Mouse (Mus musculus) heart, embryonic 13.5 days (tissue): ENCODE measurements around the gene 4930402H24Rik. TPM values are rescaled to one million over a fixed set of nuclear protein-coding genes. Genes with fewer than 3 reads are reported as not detected.

Source experiments
- ATAC-seq: fragments of 200-750 bp; cut with Nextera tagmentation; 2 replicates; pipeline ENCODE4 v1.8.0; 2017; ENCODE audit warnings: moderate TSS enrichment; ENCODE audit not compliant: insufficient number of reproducible peaks, low FRiP score, low TSS enrichment; ENCODE audit errors: extremely low read depth
- H3K27ac ChIP-seq: fragments of 300-500 bp; sonication (generic); replicated peaks from 2 replicates; pipeline ENCODE4 v1.5.1; 2015; ENCODE audit warnings: moderate library complexity, mild to moderate bottlenecking, inconsistent platforms
- H3K27me3 ChIP-seq: fragments of 300-500 bp; sonication (generic); replicated peaks from 2 replicates; pipeline ENCODE4 v1.6.1; 2015; ENCODE audit warnings: mild to moderate bottlenecking, inconsistent platforms
- H3K36me3 ChIP-seq: fragments of 300-500 bp; sonication (generic); 2 replicates; pipeline ENCODE4 v1.6.1; 2015; ENCODE audit warnings: mild to moderate bottlenecking, inconsistent platforms
- H3K4me1 ChIP-seq: fragments of 300-500 bp; sonication (generic); 2 replicates; pipeline ENCODE4 v1.6.1; 2015; ENCODE audit warnings: inconsistent platforms
- H3K4me2 ChIP-seq: fragments of 300-500 bp; sonication (generic); 2 replicates; pipeline ENCODE4 v1.6.1; 2015; ENCODE audit warnings: inconsistent platforms, mild to moderate bottlenecking, moderate library complexity
- H3K4me3 ChIP-seq: fragments of 300-500 bp; sonication (generic); 2 replicates; pipeline ENCODE4 v1.5.1; 2015; ENCODE audit warnings: moderate library complexity, mild to moderate bottlenecking, inconsistent platforms
- H3K9ac ChIP-seq: fragments of 300-500 bp; sonication (generic); 2 replicates; pipeline ENCODE4 v1.6.1; 2015; ENCODE audit warnings: inconsistent platforms, mild to moderate bottlenecking, moderate library complexity
- H3K9me3 ChIP-seq: fragments of 300-500 bp; sonication (generic); 2 replicates; pipeline ENCODE4 v1.6.1; 2016; ENCODE audit warnings: inconsistent platforms
- WGBS: fragments of 180-500 bp; shearing (Covaris S2); methylation state at CpG from one replicate; pipeline ENCODE4 v1.1.7; 2015; ENCODE audit warnings: mixed read lengths; 5-methylcytosine and 5-hydroxymethylcytosine counted together
- polyA plus RNA-seq: library from polyadenylated mRNA; unstranded; fragments of >200 nt; fragmentation: Nextera tagmentation; extraction: Ambion mirVana; gene quantifications from 2 replicates; pipeline ENCODE4 v1.2.1, GENCODE M21; 2015

4930402H24Rik gene
- polyA plus RNA-seq, 1 experiment from 2014 or later = 44.5 TPM

DNA sequence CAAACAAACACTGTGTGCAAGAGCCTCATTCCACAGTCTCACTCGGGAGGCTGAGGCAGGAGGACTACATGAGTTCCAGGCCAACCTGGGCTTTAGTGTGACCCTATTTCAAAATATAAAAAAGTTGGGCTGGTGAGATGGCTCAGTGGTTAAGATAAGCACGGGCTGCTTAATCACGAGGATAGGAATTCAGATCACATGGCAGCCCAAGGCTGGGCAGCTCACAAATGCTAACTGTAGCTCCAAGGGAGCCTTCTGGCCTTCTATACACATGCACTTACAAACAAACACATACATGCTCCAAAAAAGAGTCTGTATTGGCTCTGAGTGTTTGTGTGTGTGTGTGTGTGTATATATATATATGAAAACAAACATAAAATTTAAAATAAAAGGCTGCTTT, 212.6 kb downstream of the 4930402H24Rik start:
- H3K4me1 ChIP-seq = peaks cover 16% of the 10 kb centered on the region
- H3K9ac ChIP-seq = no peak overlapping the region
- H3K36me3 ChIP-seq = no peaks in the 10 kb centered on the region
- H3K27me3 ChIP-seq = peaks cover 58% of the 10 kb centered on the region
- no peak overlapping the region for H3K27ac ChIP-seq
- WGBS = 25% methylated on average over 3 of the region's 3 CpGs
- ATAC-seq = no peak
- no peak overlapping the region for H3K4me2 ChIP-seq
- H3K4me3 ChIP-seq = no peak overlapping the region
- no peaks in the 10 kb centered on the region for H3K9me3 ChIP-seq

DNA sequence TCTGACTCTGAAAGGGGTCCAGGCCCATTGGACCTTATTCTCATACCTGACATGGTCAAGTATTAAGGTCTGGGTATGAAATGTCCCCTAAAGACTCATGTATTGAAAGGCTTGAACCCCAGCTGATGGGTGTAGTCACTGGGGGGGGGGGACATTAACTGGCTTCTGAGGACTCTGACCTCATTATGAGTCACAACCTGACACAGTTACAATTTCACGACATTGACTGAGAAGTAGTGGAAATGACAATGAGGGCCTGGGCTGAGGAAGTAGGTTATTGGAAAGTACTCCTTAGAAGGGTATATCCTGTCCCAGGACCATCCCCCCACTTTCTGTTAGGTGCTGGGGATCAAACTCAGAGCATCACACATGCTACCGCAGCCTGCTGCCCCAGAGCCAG, 217.2 kb downstream of the 4930402H24Rik start:
- no peaks in the 10 kb centered on the region for H3K9me3 ChIP-seq
- no peak overlapping the region for H3K4me2 ChIP-seq
- H3K9ac ChIP-seq = no peak overlapping the region
- H3K36me3 ChIP-seq = peaks cover 10% of the 10 kb centered on the region; the same call in 1 of the 2 replicates
- H3K27me3 ChIP-seq = peaks cover 13% of the 10 kb centered on the region; the same call in 1 of the 2 replicates
- no peaks in the 10 kb centered on the region for H3K4me1 ChIP-seq
- ATAC-seq = no peak
- no peak overlapping the region for H3K4me3 ChIP-seq
- no peak overlapping the region for H3K27ac ChIP-seq
- WGBS = 65% methylated on average over 2 of the region's 2 CpGs

DNA sequence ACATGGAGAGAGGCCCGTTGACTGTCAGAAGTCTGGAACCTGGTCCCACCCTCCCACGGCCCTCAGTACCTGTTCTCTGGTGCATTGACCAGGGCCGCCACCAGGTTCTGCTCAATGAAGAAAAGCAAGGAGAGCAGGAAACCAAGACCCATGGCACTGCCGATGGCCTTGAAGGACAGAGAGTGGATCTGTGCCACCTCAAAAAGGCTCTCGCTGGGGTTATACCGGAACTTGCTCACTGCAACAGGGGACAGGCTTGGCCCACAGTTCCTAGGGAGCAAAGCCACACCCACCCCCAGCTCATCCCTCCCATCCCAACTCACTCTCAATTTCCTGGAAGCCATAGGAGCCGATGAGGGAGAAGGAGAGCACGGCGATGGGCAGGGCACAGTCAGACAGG, 220.8 kb downstream of the 4930402H24Rik start:
- no peaks in the 10 kb centered on the region for H3K4me1 ChIP-seq
- H3K27me3 ChIP-seq = no peaks in the 10 kb centered on the region
- no peak overlapping the region for H3K9ac ChIP-seq
- ATAC-seq = no peak
- no peaks in the 10 kb centered on the region for H3K9me3 ChIP-seq
- WGBS = 84% methylated on average over 9 of the region's 9 CpGs
- peaks cover 44% of the 10 kb centered on the region for H3K36me3 ChIP-seq
- no peak overlapping the region for H3K27ac ChIP-seq
- H3K4me2 ChIP-seq = no peak overlapping the region
- no peak overlapping the region for H3K4me3 ChIP-seq

DNA sequence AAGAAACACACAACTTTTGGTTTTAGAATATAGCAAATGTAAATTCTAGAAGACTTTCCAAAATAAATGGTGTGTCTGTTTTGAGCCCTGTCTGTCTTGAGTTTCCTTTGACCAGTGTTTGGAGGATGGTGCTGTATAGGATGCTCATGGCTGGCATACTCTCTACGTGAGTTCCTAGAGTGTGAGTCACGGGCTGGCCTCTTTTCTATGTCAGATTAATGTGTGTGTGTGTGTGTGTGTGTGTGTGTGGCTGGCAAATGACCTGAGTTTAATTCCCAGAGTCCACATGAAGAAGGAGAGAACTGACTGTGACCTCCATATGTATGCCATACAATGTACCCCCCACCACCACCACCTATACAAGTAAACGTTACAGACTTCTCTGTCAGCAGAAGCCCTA, 224.7 kb downstream of the 4930402H24Rik start:
- no peak overlapping the region for H3K4me2 ChIP-seq
- WGBS = 82% methylated on average over 3 of the region's 3 CpGs
- H3K4me3 ChIP-seq = no peak overlapping the region
- no peak overlapping the region for H3K9ac ChIP-seq
- peaks cover 83% of the 10 kb centered on the region for H3K36me3 ChIP-seq
- ATAC-seq = no peak
- H3K4me1 ChIP-seq = no peaks in the 10 kb centered on the region
- H3K27ac ChIP-seq = no peak overlapping the region
- H3K27me3 ChIP-seq = no peaks in the 10 kb centered on the region
- H3K9me3 ChIP-seq = no peaks in the 10 kb centered on the region

DNA sequence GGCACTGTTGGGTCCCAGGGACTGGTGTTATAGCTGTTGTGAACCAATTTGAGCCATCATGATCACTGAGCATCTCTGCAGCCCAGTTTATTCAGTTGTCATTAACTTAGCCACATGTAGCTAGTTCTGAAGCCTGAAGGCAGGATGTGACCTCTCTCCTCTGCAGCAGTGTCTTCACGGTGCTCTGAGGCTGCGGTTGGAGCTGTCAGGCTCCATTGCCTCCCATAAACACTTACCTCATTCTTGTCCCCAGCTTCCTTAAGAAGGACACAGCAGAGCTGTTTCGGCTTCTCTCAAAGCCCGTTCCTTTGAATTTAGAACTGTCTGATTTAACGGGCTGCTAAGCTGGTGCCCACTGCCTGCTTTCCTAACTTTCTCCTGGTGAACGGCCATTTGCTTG, 226.3 kb downstream of the 4930402H24Rik start:
- no peak overlapping the region for H3K4me2 ChIP-seq
- no peak overlapping the region for H3K9ac ChIP-seq
- WGBS = 92% methylated on average over 6 of the region's 6 CpGs
- no peak overlapping the region for H3K4me3 ChIP-seq
- no peak overlapping the region for H3K27ac ChIP-seq
- H3K9me3 ChIP-seq = no peaks in the 10 kb centered on the region
- H3K36me3 ChIP-seq = peaks cover 98% of the 10 kb centered on the region
- no peaks in the 10 kb centered on the region for H3K4me1 ChIP-seq
- H3K27me3 ChIP-seq = no peaks in the 10 kb centered on the region
- no peak for ATAC-seq

DNA sequence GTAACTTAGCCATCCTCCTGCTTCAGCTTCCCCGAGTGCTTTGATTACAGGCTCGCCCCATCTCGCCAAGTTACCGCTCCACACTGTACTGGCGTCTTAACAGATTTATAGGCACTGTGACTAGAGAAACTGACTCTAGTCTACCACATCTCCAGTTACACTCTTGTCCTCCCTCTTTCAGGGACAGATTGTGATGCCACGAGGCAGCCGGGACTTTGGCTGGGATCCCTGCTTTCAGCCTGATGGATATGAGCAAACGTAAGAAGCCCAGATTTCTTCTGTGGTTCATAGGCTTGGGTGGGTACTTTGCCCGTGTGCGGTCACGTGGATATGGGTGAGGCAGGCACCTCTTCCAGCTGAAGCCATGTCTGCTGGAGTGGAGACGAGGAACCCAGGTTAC, 227.1 kb downstream of the 4930402H24Rik start:
- WGBS = 95% methylated on average over 12 of the region's 12 CpGs
- no peak overlapping the region for H3K9ac ChIP-seq
- H3K4me1 ChIP-seq = no peaks in the 10 kb centered on the region
- no peaks in the 10 kb centered on the region for H3K9me3 ChIP-seq
- H3K27ac ChIP-seq = no peak overlapping the region
- no peaks in the 10 kb centered on the region for H3K27me3 ChIP-seq
- ATAC-seq = no peak
- H3K36me3 ChIP-seq = peaks cover 97% of the 10 kb centered on the region
- H3K4me2 ChIP-seq = no peak overlapping the region
- H3K4me3 ChIP-seq = no peak overlapping the region

DNA sequence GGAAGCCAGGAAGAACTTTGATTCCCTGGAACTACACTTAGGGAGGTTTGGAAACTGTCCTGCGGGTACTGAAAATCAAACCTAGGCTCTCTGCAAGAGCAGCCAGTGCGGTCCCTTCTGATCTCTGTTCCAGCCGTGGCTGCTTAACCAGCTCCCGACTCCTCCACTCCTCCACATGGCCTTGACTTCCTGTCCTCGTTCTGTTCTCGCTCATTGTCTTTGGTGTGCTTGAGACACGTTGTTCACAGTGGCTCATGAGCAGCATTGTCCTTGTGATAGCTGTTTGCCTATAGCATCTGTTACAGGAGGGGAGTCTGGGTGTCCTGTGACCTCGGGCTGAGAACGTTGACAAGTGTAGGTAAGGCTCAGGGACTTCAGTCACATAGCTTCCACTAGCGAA, 229.0 kb downstream of the 4930402H24Rik start:
- no peaks in the 10 kb centered on the region for H3K9me3 ChIP-seq
- H3K9ac ChIP-seq = no peak overlapping the region
- peaks cover 98% of the 10 kb centered on the region for H3K36me3 ChIP-seq
- H3K27me3 ChIP-seq = no peaks in the 10 kb centered on the region
- H3K4me3 ChIP-seq = no peak overlapping the region
- no peak for ATAC-seq
- H3K4me1 ChIP-seq = no peaks in the 10 kb centered on the region
- no peak overlapping the region for H3K4me2 ChIP-seq
- WGBS = 73% methylated on average over 10 of the region's 10 CpGs
- H3K27ac ChIP-seq = no peak overlapping the region

DNA sequence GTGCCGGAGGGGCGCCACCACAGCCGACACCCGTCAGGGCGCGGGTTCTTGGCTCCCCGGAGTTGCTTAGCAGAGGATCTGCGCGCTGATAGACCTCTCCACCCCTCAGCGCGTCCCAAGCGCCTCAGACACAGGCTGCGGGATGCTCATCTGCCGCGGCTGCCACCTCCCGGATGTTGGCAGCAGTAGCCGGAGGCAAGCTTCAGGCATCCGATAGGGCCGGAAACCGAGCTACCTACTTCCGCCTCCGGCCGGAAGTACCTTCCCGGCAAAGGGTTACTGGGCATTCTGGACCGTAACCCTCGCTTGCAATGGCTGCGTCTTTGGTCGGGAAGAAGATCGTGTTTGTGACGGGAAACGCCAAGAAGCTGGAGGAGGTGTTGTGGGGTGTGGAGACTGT, 238.6 kb downstream of the 4930402H24Rik start, which contains the start of gene Itpa:
Gene Itpa (plus strand): TSS at position 52 of the 400 bp plus-strand sequence.
- Histone ChIP-seq H3K4me3 (peak within 1 kb of the TSS; percentile 63), H3K9me3 (no peaks in the 10 kb centered on the region), H3K9ac (peak within 1 kb of the TSS; percentile 82), H3K27me3 (no peaks in the 10 kb centered on the region), H3K27ac (peak within 1 kb of the TSS; percentile 79), H3K4me2 (peak within 1 kb of the TSS; percentile 79), H3K4me1 (peaks cover 41% of the 10 kb centered on the region), H3K36me3 (peaks cover 24% of the 10 kb centered on the region)
- under 1% methylated on average over 31 of the region's 31 CpGs for WGBS
- peak; percentile 51; the same call in 1 of the 2 replicates for ATAC-seq

DNA sequence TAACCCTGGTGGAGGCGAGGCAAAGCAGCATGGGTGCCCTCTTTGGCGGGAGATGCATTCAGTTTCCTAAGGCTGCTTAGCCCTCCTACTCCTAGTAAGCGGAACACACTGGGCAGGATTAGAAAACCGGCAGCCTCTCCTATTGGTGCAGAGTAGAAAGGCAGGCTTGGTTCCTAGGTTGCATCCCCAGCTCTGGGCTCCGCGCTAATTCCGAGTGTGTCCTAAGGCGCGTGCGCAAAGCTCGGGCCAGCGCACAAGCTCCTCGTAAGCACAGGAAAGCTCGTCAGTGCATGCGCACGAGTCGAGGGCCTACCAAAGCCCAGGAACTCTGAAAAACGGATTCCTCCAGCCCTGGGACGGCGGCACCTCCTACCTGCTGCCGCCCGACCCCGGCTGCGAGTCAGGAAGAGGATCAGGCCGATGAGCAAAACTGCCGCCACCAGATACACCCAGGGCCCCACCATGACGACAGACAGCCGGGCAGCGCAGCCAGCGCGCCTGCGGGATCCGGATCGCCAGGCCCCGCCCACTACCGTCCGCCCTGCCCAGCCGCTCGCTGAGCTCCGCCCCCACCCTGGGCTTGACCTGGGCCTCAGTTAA, 242.0 kb downstream of the 4930402H24Rik start, which contains the start of gene Ddrgk1:
Gene Ddrgk1 (minus strand): TSS at position 558 of the 600 bp plus-strand sequence.
- ATAC-seq = peak; percentile 88
- H3K9me3 ChIP-seq = no peaks in the 10 kb centered on the region
- H3K36me3 ChIP-seq = peaks cover 40% of the 10 kb centered on the region
- H3K4me2 ChIP-seq = peak within 1 kb of the TSS; percentile 87
- H3K4me3 ChIP-seq = peak within 1 kb of the TSS; percentile 69
- peaks cover 37% of the 10 kb centered on the region for H3K4me1 ChIP-seq
- WGBS = under 1% methylated on average over 40 of the region's 40 CpGs
- peak within 1 kb of the TSS; percentile 99 for H3K27ac ChIP-seq
- H3K9ac ChIP-seq = peak within 1 kb of the TSS; percentile 91
- H3K27me3 ChIP-seq = no peaks in the 10 kb centered on the region

DNA sequence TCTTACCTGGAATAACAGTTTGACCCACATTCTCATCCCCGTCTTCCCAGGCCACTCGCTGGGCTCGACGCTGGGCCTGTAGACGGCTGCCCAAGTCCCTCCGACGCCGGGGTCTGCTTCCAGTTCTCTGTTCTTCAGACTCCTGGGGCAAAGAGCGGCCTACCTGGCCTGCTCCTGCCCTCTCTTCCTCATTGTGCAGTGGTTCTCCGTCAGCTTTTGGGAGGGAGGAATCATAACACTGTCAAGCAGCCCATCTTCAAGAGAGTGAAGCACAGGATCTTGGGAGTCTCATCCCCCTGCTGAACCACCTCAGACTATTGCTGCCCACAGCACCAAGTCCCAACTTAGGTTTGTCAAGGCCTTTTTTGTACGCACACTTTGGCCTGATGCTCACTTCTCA, 242.9 kb downstream of the 4930402H24Rik start:
- peak overlapping the region; percentile 87 for H3K4me2 ChIP-seq
- H3K9me3 ChIP-seq = no peaks in the 10 kb centered on the region
- no peaks in the 10 kb centered on the region for H3K27me3 ChIP-seq
- H3K27ac ChIP-seq = peak overlapping the region; percentile 99
- peaks cover 28% of the 10 kb centered on the region for H3K4me1 ChIP-seq
- WGBS = 92% methylated on average over 11 of the region's 11 CpGs
- peaks cover 49% of the 10 kb centered on the region for H3K36me3 ChIP-seq
- H3K9ac ChIP-seq = peak overlapping the region; percentile 91
- no peak for ATAC-seq
- H3K4me3 ChIP-seq = peak overlapping the region; percentile 69

DNA sequence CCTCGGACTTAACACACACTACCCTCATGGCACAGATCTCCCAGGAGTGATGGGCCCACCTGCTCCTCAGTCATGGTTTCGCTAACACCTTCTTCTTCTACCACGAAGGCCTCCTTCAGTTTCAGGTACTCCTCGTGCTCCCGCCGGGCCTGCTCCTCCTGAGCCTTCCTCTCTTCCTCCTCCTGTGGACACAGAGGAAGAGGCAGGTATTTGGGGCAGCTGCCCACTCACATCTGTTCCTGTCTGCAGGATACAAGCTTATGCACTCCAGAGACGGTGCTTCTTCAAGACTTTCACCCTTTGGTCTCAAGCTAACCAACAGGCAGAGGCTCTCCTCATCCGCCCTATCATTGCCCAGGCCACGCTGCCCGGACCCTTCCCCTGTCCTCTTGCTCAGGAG, 247.7 kb downstream of the 4930402H24Rik start:
- H3K36me3 ChIP-seq = peaks cover 97% of the 10 kb centered on the region
- WGBS = 92% methylated on average over 10 of the region's 10 CpGs
- H3K9ac ChIP-seq = no peak overlapping the region

DNA sequence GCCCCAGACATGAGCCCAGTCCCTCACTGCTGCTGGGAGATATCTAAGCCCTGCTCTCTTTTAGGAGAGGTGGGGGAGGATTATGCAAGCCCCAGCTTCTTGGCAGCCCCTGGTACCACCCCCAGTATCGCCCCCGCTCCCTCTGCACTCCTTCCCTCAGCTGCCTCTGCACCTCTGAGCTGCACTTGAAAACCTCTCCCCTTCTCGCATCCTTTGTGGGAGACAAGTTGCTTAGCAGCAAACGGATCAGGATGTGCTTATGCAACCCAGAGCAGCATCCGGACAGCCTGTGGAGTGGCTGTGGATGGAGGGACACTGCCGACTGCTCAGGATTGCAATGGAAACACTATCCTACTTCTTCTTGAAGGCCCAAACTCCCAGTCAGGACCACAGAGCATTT, 248.7 kb downstream of the 4930402H24Rik start:
- ATAC-seq = no peak
- no peak overlapping the region for H3K27ac ChIP-seq
- peaks cover 100% of the 10 kb centered on the region for H3K36me3 ChIP-seq
- H3K9ac ChIP-seq = no peak overlapping the region
- no peaks in the 10 kb centered on the region for H3K9me3 ChIP-seq
- no peak overlapping the region for H3K4me3 ChIP-seq
- WGBS = 75% methylated on average over 6 of the region's 6 CpGs
- no peak overlapping the region for H3K4me2 ChIP-seq
- H3K4me1 ChIP-seq = peaks cover under 1% of the 10 kb centered on the region; the same call in 1 of the 2 replicates
- no peaks in the 10 kb centered on the region for H3K27me3 ChIP-seq

More for the DNA sequence above, 247.7 kb downstream of the 4930402H24Rik start:
- Histone ChIP-seq H3K9me3 (no peaks in the 10 kb centered on the region), H3K4me1 (peaks cover 11% of the 10 kb centered on the region), H3K4me2 (no peak overlapping the region), H3K27me3 (no peaks in the 10 kb centered on the region), H3K27ac (no peak overlapping the region), H3K4me3 (no peak overlapping the region)
- no peak for ATAC-seq
